Mouse (Mus musculus): ENCODE results near the gene Polr2e.

DNA sequence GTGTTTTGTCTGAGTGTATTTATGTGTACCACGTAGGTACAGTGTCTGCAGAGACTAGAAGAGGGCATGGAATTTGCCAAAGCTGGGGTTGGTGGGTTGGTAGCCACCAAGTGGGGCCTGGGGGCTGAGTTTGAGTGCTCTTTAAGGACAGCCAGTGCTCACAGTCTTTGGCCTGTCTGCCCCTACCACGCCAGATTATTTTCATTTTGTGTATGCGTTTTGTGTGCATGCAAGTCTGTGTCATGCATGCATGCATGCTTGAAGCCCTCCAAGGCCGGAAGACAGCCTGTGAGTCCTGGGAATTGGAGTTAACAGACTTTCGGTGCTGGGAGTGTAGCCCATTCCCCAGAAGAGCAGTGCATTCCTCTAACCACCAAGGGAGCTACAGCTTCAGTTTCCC is 15.8 kb upstream of the Polr2e start:
- no peak for TF ChIP-seq CTCF (IDR thresholded peaks at IDR 0.05; ENCODE audit: low read depth, low read length)
- no peak for TF ChIP-seq POLR2A (IDR thresholded peaks at IDR 0.05; ENCODE audit: extremely low read depth, insufficient read depth, low read length)
